Mouse (Mus musculus): ENCODE data around the gene Gm815. TPM values are rescaled to one million over a fixed set of nuclear protein-coding genes. Genes with fewer than 3 reads are reported as not detected.

Gene Gm815
- polyA plus RNA-seq, 1 experiment from 2014 or later, result not detected

GRCm38 (mm10) chr19:26871096-26871495 lies 14.6 kb upstream of the Gm815 start:
- no peak overlapping the region for H3K27ac ChIP-seq (ENCODE audit: low read length)
- H3K36me3 ChIP-seq (ENCODE audit: control insufficient read depth, insufficient read depth, low read length), result no peaks in the 10 kb centered on the region
- WGBS, result 26% methylated on average over 3 of the region's 3 CpGs
- H3K9ac ChIP-seq (ENCODE audit: low read depth, low read length), result no peak overlapping the region
- H3K4me2 ChIP-seq (ENCODE audit: low read depth, low read length), result no peak overlapping the region
- no peak for ATAC-seq
- no peak overlapping the region for H3K4me3 ChIP-seq (ENCODE audit: low read length)
- peaks cover 4% of the 10 kb centered on the region; the same call in 1 of the 2 replicates for H3K4me1 ChIP-seq (ENCODE audit: control insufficient read depth, insufficient read depth, low read length)
- H3K27me3 ChIP-seq (replicated peaks; ENCODE audit: control insufficient read depth, insufficient read depth, low read length), result no peaks in the 10 kb centered on the region
- H3K9me3 ChIP-seq (ENCODE audit: control insufficient read depth, low read length), result no peaks in the 10 kb centered on the region

DNA sequence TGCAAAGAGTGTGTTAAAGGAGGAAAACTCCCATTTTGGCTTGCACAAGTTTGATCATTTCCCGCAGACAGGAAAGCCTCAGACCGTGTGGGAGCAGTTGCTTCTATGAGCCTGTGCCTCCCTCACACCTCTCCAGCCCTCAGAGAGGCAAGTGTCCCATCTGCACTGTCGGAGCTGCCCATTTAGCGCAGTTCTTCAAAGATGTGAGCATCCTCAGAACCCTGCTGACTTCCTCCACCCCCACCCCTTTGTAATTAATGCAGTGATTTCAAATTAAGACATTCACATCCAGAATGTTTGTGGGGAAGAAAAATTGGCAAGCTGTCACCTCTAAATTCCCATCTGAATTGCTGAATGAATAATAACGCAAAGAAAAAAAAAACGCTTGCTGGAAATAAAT lies 12.8 kb upstream of the Gm815 start:
- peaks cover 4% of the 10 kb centered on the region; the same call in 1 of the 2 replicates for H3K4me1 ChIP-seq (ENCODE audit: control insufficient read depth, insufficient read depth, low read length)
- no peaks in the 10 kb centered on the region for H3K27me3 ChIP-seq (replicated peaks; ENCODE audit: control insufficient read depth, insufficient read depth, low read length)
- H3K4me3 ChIP-seq (ENCODE audit: low read length), result no peak overlapping the region
- no peak overlapping the region for H3K4me2 ChIP-seq (ENCODE audit: low read depth, low read length)
- H3K9me3 ChIP-seq (ENCODE audit: control insufficient read depth, low read length), result no peaks in the 10 kb centered on the region
- no peak overlapping the region for H3K27ac ChIP-seq (ENCODE audit: low read length)
- no peak overlapping the region for H3K9ac ChIP-seq (ENCODE audit: low read depth, low read length)
- no peaks in the 10 kb centered on the region for H3K36me3 ChIP-seq (ENCODE audit: control insufficient read depth, insufficient read depth, low read length)
- no peak for ATAC-seq
- 59% methylated on average over 6 of the region's 6 CpGs for WGBS

DNA sequence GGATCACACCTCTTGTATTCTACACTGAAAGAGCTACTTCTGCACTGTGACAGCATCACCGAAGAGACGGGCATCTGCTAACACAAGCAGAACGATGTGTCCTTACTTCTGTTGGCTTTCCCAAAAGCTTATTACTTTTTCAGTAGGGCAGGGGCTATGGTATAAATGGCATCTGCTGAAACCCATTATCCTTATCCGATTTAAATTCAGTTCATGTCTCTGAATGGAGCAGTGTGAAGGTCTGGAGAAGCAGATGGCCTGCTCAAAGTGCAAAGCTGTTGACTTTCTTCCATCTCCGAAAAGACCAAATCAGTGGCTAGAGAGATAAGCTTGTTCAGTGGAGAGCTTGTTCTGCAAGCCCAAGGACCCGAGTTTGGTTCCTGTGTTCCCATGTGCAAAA lies 10.1 kb upstream of the Gm815 start:
- Histone ChIP-seq H3K9me3 (ENCODE audit: control insufficient read depth, low read length) (no peaks in the 10 kb centered on the region), H3K9ac (ENCODE audit: low read depth, low read length) (no peak overlapping the region), H3K4me3 (ENCODE audit: low read length) (no peak overlapping the region), H3K4me2 (ENCODE audit: low read depth, low read length) (no peak overlapping the region), H3K27me3 (replicated peaks; ENCODE audit: control insufficient read depth, insufficient read depth, low read length) (no peaks in the 10 kb centered on the region), H3K36me3 (ENCODE audit: control insufficient read depth, insufficient read depth, low read length) (no peaks in the 10 kb centered on the region), H3K27ac (ENCODE audit: low read length) (no peak overlapping the region), H3K4me1 (ENCODE audit: control insufficient read depth, insufficient read depth, low read length) (peaks cover 4% of the 10 kb centered on the region; the same call in 1 of the 2 replicates)
- ATAC-seq, result no peak
- WGBS, result 91% methylated on average over 6 of the region's 6 CpGs

DNA sequence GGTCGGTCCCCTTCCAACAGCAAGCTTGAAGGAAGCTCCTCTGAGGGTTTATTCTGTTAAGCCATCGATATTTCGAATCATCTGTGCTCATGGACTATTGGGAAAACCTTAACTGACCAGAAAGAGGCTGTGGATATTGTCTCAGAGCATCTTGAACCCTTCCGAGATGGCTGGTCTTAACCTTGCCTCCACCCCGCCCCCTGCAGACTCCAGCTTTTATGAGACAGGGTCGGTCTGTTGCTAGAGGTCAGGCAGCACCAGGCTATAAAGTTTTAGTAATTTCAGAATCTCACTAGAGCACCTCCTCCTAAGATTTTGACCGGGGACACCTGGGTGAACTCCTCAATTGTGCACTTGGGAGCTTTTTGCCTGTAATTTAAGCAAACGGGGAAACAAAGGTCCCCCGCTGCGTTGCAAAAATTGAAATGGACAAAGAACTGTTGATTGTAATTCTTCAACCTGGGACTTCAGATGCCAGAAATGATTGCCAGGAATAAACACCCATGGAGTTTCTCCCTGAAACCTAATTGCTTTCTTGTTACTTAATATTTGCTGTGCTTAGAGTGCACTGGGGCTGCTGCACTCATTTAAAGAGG lies 8.4 kb upstream of the Gm815 start:
- Histone ChIP-seq H3K4me2 (ENCODE audit: low read depth, low read length) (no peak overlapping the region), H3K9ac (ENCODE audit: low read depth, low read length) (no peak overlapping the region), H3K4me1 (ENCODE audit: control insufficient read depth, insufficient read depth, low read length) (no peaks in the 10 kb centered on the region), H3K27me3 (replicated peaks; ENCODE audit: control insufficient read depth, insufficient read depth, low read length) (no peaks in the 10 kb centered on the region), H3K36me3 (ENCODE audit: control insufficient read depth, insufficient read depth, low read length) (no peaks in the 10 kb centered on the region), H3K27ac (ENCODE audit: low read length) (no peak overlapping the region), H3K4me3 (ENCODE audit: low read length) (no peak overlapping the region), H3K9me3 (ENCODE audit: control insufficient read depth, low read length) (no peaks in the 10 kb centered on the region)
- 27% methylated on average over 10 of the region's 10 CpGs for WGBS
- ATAC-seq, result no peak

GRCm38 (mm10) chr19:26879856-26880255 lies 5.8 kb upstream of the Gm815 start:
- ATAC-seq, result no peak

DNA sequence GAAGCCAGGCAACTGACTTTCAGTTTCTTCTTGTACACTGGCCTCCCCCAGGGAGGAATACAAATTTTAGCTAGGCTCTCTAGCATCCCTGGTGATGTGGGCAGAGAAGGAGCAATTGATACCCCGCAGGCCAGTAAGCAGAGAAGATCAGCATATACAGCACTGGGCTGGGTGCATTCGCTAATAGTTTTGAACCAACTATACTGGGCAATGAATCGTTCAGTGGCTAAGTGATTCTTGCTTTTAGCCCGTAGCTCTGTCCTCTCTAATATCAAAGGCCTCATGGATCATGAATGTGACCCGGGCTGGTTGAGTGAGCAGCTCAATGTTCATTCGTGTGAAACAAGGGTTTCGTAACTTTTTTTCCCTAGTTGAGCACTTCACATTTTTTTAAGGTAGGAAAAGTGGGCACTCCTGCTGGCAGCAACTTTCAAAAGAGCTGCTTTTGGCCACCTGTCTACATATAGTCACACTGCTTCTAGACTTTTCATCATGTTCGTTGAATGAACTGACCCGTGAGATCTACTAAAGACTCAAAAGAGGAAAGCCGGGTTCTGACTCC lies 3.7 kb upstream of the Gm815 start:
- Histone ChIP-seq H3K4me1 (ENCODE audit: control insufficient read depth, insufficient read depth, low read length) (no peaks in the 10 kb centered on the region), H3K9me3 (ENCODE audit: control insufficient read depth, low read length) (no peaks in the 10 kb centered on the region), H3K4me2 (ENCODE audit: low read depth, low read length) (no peak overlapping the region), H3K27ac (ENCODE audit: low read length) (no peak overlapping the region), H3K27me3 (replicated peaks; ENCODE audit: control insufficient read depth, insufficient read depth, low read length) (no peaks in the 10 kb centered on the region), H3K9ac (ENCODE audit: low read depth, low read length) (no peak overlapping the region), H3K4me3 (ENCODE audit: low read length) (no peak overlapping the region), H3K36me3 (ENCODE audit: control insufficient read depth, insufficient read depth, low read length) (no peaks in the 10 kb centered on the region)
- 89% methylated on average over 10 of the region's 10 CpGs for WGBS
- ATAC-seq, result no peak

More at GRCm38 (mm10) chr19:26879856-26880255, 5.8 kb upstream of the Gm815 start:
- H3K27me3 ChIP-seq (replicated peaks; ENCODE audit: control insufficient read depth, insufficient read depth, low read length), result no peaks in the 10 kb centered on the region
- H3K9ac ChIP-seq (ENCODE audit: low read depth, low read length), result no peak overlapping the region
- no peaks in the 10 kb centered on the region for H3K36me3 ChIP-seq (ENCODE audit: control insufficient read depth, insufficient read depth, low read length)
- H3K9me3 ChIP-seq (ENCODE audit: control insufficient read depth, low read length), result no peaks in the 10 kb centered on the region
- 86% methylated on average over 4 of the region's 4 CpGs for WGBS
- no peak overlapping the region for H3K4me2 ChIP-seq (ENCODE audit: low read depth, low read length)
- no peak overlapping the region for H3K4me3 ChIP-seq (ENCODE audit: low read length)
- H3K4me1 ChIP-seq (ENCODE audit: control insufficient read depth, insufficient read depth, low read length), result no peaks in the 10 kb centered on the region
- no peak overlapping the region for H3K27ac ChIP-seq (ENCODE audit: low read length)

DNA sequence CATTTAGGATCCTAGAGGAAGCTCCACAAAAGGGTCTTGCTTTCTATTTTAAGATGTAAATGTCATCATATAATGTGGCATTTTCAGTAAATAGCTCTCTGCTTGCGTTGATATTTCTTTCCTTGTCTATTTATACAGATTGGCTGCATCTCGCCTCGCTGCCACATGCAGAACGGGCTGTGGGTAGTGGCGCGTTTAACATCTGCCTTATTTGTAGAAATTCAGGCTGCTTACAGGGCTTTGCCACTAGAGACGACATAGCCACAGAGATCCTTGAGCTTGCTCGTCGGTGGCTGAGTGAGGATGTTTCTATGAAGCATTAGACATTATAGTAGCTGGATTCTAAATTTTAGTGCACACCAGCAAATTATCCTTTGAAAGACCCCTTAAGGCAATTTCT lies 2.5 kb downstream of the Gm815 start:
- Histone ChIP-seq H3K27ac (ENCODE audit: low read length) (no peak overlapping the region), H3K9me3 (ENCODE audit: control insufficient read depth, low read length) (no peaks in the 10 kb centered on the region), H3K4me2 (ENCODE audit: low read depth, low read length) (no peak overlapping the region), H3K9ac (ENCODE audit: low read depth, low read length) (no peak overlapping the region), H3K36me3 (ENCODE audit: control insufficient read depth, insufficient read depth, low read length) (no peaks in the 10 kb centered on the region), H3K4me3 (ENCODE audit: low read length) (no peak overlapping the region), H3K4me1 (ENCODE audit: control insufficient read depth, insufficient read depth, low read length) (no peaks in the 10 kb centered on the region), H3K27me3 (replicated peaks; ENCODE audit: control insufficient read depth, insufficient read depth, low read length) (no peaks in the 10 kb centered on the region)
- no peak for ATAC-seq
- WGBS, result 71% methylated on average over 9 of the region's 9 CpGs

GRCm38 (mm10) chr19:26891306-26891964 lies 5.8 kb downstream of the Gm815 start:
- H3K27ac ChIP-seq (ENCODE audit: low read length), result no peak overlapping the region
- H3K4me1 ChIP-seq (ENCODE audit: control insufficient read depth, insufficient read depth, low read length), result no peaks in the 10 kb centered on the region
- H3K27me3 ChIP-seq (replicated peaks; ENCODE audit: control insufficient read depth, insufficient read depth, low read length), result no peaks in the 10 kb centered on the region
- 77% methylated on average over 9 of the region's 9 CpGs for WGBS
- H3K9ac ChIP-seq (ENCODE audit: low read depth, low read length), result no peak overlapping the region
- H3K36me3 ChIP-seq (ENCODE audit: control insufficient read depth, insufficient read depth, low read length), result no peaks in the 10 kb centered on the region
- no peak overlapping the region for H3K4me2 ChIP-seq (ENCODE audit: low read depth, low read length)
- H3K4me3 ChIP-seq (ENCODE audit: low read length), result no peak overlapping the region
- ATAC-seq, result no peak
- no peaks in the 10 kb centered on the region for H3K9me3 ChIP-seq (ENCODE audit: control insufficient read depth, low read length)

DNA sequence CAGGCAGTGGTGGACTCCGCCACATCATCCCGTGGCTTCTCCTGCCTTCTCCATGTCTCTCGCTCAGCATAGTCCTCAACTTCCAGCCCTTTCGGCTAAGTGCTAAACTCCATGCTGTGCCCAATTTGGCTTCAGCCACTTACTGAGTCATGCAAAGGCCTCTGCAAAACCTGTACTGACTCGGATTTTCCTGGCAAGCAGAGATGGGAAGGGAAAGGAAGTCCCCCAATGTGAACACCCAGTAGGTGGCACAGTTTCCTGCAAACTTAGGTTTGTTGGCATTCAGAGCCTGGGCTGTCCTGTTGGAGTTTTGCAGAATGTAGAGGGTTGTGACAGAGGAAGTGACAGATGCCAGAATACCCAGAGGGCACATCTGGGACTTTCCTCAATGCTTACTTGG lies 7.2 kb downstream of the Gm815 start:
- Histone ChIP-seq H3K9ac (ENCODE audit: low read depth, low read length) (no peak overlapping the region), H3K4me1 (ENCODE audit: control insufficient read depth, insufficient read depth, low read length) (no peaks in the 10 kb centered on the region), H3K9me3 (ENCODE audit: control insufficient read depth, low read length) (no peaks in the 10 kb centered on the region), H3K4me2 (ENCODE audit: low read depth, low read length) (no peak overlapping the region), H3K27me3 (replicated peaks; ENCODE audit: control insufficient read depth, insufficient read depth, low read length) (no peaks in the 10 kb centered on the region), H3K36me3 (ENCODE audit: control insufficient read depth, insufficient read depth, low read length) (no peaks in the 10 kb centered on the region), H3K27ac (ENCODE audit: low read length) (no peak overlapping the region), H3K4me3 (ENCODE audit: low read length) (no peak overlapping the region)
- WGBS, result 69% methylated on average over 5 of the region's 5 CpGs
- ATAC-seq, result no peak

Data from intestine, embryonic 16.5 days (tissue).